Mouse (Mus musculus): ENCODE results near the gene Lck.

Gene Lck

DNA sequence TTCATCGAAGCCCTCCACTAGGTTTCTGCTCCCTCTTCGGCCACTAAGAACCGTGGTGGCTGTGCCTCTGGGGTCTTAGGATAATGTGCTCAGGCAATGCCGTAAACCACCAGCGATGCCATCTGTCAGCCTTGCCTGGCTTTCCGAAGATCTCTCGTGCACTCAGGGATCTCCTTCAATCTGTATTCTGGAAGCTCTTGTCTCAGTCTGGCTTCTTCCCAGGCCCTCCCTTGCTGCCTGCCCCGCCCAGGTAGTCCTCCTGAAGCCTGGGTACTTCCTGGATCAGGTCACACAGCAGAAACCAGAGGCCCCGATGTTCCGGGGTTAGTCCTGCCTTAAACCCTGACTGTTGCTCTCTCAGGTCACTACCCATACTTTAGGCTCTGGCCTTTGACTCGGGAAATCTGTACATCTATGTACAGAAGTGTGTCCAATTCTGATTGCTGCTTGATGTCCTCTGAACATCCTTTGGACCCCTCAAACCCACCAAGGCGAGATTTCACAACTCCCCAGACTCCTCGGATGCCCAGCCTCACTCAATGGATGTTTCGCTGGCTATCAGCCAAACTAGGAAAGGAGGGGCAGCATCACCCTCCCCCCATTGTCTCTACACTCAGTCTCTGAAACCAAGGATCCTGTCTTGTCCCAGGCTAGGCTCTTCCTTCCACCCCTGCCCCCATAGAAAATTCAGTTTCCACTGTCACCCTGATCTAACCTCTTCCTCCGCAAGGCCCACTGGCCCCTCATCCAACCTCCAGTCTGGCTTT, 64.4 kb downstream of the Lck start:
- DNase-seq (ENCODE audit: low read depth): no peak

DNA sequence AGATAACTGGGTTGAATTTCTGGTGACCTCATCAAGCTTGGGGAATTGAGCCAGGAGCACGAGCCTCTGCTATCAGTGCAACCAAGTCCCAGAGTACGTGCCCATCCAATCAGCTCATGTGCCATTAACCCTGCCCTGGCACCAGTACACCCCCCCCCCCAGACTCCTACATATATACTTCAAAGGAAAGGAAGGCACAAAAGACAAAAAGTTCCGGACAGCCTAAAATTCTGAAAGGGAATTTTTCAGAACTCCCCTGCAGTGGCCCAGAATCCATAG, 65.3 kb downstream of the Lck start:
- DNase-seq (ENCODE audit: low read depth): no peak

DNA sequence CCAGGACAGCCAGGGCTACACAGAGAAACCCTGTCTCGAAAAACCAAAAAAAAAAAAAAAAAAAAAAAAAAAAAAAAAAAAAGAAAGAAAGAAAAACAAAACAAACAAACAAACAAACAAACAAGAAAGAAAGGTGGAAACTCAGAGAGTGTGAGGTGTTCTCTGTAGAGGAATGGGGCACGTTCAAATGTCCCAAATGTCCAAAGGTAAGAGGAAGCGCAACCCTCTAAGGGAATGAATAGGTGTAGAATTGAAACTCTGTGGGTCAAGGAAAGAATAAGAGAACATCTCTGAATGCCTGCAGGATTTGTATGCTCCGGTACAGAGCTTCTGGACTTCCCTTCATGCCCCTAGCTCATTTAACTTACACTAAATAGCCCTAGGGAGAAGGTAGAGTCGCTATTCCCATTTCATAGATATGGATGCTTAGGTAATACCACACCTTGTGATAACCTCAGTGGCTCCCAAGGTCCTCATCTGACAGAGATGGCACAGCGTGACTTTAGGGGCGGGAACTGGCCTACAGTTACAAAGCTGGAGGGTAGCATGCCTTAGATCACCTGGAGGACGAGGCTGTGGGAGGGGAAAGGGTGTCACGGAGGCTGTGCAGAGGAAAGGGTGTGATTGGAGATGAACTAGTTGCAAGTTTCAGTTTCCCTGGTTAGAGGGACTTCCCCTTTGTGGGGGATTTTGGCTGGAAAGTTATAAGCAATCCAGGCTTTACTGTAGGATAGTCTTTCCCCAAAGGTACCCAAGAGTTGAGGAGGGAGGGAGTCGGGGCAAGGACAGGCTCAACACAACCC, 65.8 kb downstream of the Lck start:
- no peak for DNase-seq (ENCODE audit: low read depth)

DNA sequence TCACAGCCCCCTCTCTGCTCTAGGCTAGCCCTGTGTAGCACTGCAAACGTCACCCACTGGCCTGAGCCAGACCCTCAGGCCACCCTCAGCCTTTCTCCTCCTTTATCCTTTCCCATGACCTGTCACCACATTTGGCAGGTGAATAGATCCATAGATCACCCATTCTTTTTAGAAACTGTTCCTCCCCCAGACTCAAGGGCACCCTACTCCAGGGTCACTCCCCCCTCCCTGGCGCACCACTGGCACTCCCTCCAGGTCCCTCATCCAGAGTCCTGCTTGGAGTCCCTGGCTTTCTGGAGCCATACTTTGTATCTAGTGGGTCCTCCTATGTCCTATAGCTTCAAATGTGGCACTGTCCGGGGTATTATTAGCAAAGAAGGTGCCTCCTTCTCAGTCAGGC, 67.9 kb downstream of the Lck start:
- DNase-seq (ENCODE audit: low read depth): no peak

DNA sequence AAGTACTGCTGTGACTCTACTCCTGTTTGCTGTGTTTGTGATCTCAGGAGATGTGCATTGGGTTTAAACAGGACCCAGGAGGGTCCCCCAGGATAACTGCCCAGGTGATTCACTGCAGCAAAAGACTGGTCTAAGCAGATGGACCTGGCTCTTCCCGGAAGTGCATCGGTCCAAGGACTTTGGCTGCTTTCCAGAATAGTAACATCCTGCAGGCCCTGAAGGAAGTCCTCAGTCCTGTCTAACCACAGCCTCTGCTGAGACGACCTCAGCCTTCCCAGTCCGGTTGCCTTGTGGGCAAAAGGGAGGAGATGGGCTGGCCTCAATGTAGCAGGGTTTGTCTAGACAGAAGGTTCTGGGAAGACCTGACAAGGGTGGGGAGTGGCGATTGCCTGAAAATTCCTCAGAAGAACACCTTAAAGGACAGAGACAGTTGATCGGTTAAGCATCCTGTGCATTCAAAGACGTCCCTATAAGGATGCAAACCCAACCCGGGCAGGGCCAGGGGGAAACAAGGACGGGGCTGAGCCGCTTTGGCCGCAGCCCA, 70.5 kb downstream of the Lck start:
- no peak for DNase-seq (ENCODE audit: low read depth)

DNA sequence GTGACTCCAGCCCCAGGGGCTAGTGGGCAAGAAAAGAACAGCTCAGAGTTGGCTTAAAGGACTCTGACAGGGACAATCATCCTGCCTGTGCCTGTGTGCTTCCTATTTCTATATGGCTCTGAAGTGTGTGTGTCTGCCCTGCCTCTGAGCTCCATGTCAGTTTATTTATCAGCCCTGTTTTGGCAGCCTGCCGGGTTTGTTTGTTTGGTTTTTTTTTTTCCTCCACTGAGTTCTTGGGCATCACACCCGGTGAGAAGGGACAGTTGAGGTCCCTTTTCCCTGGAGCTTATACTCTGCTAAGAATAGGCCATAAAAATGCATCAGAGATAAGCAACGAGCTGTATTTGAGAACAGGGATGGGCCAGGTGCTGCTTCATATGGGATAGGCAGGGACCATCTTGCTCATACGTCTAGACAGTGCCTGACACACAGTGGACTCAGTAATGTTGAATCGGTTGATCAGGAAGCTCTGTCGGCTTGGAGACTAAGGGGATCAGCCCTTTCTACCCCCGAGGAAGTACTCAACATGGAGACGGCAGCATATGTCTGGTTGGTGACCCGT, 71.0 kb downstream of the Lck start:
- DNase-seq (ENCODE audit: low read depth): no peak

DNA sequence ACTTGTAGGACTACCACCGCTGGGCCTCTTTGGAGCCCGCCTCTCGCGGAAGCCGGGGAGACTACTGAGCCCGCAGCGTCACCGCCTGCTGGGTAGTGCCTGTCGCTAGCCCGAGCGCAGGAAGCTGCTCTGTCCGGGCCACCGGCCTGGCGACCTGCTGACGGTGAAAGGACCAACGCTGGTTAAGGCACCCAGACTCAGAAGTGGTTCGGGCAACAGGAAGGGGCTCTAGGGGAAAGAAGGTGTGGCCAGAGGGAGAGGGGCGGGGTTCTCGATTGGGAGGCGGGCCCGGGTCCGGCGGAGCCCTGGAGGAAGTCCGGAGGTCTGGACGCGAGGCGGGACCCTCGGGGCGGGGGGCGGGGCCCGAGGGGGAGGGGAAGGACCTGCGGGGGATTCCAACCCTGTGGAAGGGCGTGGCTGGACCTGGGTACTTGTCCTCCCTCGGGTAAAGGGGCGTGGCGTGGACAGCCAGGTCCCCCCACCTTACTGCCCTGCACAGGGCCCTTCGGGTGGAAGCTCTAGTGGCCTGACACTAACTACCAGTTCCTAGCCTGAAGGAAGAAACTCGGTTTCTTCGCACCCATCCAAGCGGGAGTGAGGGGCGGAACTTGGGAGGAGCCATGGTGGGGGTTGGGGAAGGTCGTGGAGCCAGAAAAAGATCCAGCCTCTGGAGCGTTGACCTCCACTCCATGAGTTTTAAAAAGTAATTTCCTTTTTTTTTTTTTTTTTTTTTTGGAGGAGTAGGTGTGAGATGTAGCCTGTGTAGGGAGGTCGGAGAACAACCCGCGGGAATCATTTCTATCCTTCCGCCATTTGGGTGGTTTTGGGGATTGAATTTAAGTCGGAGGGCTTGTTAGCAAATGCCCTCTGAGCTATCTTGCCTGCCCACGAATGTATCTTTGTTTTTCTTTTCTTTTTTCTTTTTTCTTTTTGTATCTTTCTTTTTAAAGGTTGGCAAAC, 72.6 kb downstream of the Lck start:
- DNase-seq (ENCODE audit: low read depth): peak; percentile 35

DNA sequence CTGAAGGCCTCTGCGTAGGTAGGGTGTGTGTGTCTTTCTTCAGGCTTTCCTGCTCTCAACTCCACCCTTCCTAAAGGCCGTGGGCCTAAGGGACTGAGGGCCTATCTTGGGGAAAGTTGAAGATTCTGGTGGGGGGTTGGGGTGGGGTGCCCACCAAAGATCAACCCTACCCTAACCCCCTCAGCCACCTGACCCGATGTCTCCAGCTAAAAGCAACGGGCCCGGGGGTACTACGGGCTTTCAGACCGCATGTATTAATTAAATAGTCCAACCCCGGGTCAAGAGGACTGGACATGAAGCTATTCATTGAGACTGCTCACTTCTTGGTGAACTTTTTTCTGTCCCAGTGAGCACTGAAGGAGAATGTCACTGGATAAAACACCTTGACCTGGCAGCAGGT, 73.4 kb downstream of the Lck start:
- no peak for DNase-seq (ENCODE audit: low read depth)

DNA sequence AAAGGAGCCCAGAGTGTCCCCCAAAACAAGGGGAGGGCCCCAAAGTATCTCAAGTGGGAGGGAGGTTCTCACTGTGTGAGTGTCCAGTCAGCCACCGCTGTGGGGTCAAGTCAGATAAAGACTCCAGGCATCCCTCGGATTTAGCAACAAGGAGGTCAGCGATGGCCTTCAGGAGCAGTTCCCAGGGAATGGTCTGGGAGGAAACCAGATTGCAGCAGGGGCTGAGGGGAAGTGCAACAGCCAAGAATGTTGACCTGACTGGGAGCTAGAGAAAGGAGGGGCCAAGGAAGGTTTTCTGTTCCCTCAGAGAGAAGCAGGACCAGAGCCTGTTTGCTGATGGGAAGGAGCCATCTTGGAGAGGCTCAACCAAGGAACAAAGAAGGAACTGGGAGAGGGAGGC, 74.5 kb downstream of the Lck start:
- no peak for DNase-seq (ENCODE audit: low read depth)

Data from fibroblast of lung, adult 2 months (primary cell).